Mouse (Mus musculus) left cerebral cortex, postnatal 25 days (tissue): ENCODE measurements around the gene Cryba1. TPM values are rescaled to one million over a fixed set of nuclear protein-coding genes. Genes with fewer than 3 reads are reported as not detected.

Experiments
- DNase-seq, 2 experiments: peaks; one replicate each; pipeline ENCODE4 v3.0.0; 2022; ENCODE audit warnings: low spot score in 2 of 2, mixed read lengths in 1 of 2
- intact Hi-C: fragments of 180-260 bp; cut with DNase I; formaldehyde crosslinking; loops from one replicate; pipeline ENCODE4 v1.15.1; 2025
- total RNA-seq, 2 experiments: library from RNA; stranded (reverse); gene quantifications; 2 replicates each; pipeline ENCODE4 v1.2.3; 2021

The Cryba1 gene
- total RNA-seq, 2 experiments from 2014 or later: not detected

DNA sequence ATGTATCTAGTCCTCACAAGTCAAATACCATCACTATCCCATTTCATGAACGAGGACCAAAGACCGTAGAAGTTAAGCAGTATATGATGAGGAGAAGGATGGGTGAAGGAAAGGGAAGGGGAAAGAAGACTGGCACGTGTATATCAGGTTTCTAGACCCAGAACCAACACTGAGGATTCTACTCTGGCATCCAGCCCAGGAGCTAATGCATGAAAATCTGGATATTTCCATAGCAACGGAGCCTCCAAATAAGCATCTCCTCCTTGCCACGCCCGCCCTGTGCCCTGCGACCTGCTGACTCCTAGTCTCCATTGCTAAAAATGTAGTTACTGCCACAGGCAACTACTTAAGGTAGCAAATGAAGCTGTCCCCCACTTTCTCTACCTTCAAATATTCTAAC lies 317 bp downstream of the Cryba1 start:
- intact Hi-C loops: no loop called here
- DNase-seq: no peak

GRCm38 (mm10) chr11:77721389-77721788 lies 3.7 kb downstream of the Cryba1 start:
- intact Hi-C loops: no loop called here
- DNase-seq: no peak

DNA sequence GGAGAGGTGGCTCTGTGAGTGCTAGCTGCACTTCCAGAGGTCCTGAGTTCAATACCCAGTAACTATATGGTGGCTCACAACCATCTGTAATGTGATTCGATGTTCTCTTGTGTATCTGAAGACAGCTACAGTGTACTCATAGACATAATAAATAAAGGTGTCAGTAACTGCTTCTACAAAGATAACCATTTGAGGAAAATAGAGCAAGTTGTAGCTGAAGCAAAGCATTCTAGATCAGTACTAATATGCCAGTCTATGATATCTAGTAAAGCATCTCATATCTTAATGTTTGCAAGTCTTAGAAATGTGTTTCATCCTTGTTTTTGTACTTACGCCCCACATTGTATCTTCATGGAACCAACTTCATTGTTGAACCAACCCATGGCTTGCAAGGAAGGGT lies 6.0 kb downstream of the Cryba1 start:
- no peak for DNase-seq
- intact Hi-C loops: no loop called here

GRCm38 (mm10) chr11:77713736-77714135 lies 11.3 kb downstream of the Cryba1 start:
- no peak for DNase-seq
- intact Hi-C loops: no loop called here

DNA sequence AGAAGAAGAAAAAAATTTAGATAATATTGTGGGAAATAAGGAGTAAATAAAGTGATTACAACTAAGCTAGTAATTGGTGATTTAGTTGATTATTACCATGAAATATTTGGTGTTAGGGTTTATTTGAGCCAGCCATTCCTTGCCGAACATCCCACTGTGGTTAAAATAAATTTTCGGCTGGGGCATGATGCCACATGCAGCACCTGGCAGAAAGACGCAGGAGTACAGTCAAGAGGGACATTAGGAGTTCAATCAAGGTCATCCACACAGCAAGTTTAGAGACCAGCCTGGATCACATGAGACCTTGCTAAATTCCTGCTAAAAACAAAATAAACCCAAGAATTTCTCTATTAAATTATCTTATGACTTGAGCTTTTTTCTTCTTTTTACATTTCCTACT lies 16.0 kb downstream of the Cryba1 start:
- no peak for DNase-seq
- intact Hi-C loops: no loop called here

GRCm38 (mm10) chr11:77705920-77706319 lies 19.2 kb downstream of the Cryba1 start:
- no peak for DNase-seq
- intact Hi-C loops: no loop called here

DNA sequence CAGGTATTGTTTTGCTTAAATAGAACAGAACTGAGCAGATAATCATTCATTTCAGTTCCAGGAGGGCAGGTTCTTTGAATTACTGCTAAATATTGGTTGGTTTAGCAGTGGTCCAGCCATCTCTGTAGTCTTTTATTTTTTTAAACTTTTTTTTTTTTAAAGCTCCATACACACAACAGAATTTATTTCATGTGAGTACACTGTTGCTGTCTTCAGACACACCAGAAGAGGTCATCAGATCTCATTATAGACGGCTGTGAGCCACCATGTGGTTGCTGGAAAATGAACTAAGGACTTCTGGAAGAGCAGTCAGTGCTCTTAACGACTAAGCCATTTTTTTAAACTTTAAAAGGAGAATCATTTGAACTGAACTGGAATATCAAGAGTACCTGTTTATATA lies 27.9 kb downstream of the Cryba1 start:
- DNase-seq: no peak
- intact Hi-C loops: no loop called here

DNA sequence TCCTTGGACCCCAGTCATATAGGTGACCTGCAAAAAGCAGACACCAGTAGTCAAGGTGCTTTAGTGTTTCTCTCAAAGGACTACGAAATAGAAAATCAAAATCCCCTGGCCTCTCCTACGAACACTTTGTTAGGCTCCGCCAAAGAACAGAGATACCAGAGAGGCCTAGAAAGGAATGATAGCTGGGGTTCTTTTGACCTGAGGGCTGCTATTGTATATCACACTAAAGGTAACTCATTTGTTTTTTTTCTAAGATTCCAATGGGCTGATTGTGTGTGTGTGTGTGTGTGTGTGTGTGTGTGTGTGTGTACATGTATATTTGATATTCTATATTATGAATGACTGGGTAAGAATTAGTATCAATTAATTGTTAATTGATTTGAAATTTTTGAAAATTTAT lies 32.1 kb downstream of the Cryba1 start:
- intact Hi-C loops: no loop called here
- no peak for DNase-seq

DNA sequence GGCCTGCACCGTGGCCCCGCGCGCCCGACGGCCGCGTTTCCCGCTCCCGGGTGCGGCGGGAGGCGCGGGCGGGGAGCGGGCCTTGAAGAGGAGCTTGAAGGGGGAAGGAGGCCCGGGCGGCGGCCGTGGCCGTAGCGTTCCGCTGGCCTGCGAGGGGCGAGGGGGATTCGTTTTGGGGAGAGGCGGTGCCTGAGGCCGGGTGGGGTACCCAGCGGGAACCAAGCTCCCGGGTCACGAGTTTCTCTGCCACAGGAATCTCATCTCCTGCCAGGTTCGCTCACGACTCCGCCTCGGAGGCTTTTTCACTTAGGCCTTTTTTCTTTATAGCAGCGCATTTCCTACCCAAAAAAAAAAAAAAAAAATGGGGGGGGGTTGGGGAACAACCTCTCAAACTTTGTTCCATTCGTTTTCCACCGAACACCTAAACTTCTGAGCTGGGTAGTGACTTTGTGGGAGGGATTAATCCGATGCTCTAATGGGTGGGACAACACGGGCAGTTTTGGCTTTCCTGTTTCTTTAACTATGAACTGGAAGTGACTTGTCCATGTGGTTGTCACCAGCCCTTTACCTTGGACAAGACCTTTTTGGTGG lies 37.4 kb downstream of the Cryba1 start:
- intact Hi-C loops: loop anchor here (5.0 kb wide), 1 partner anchor 170 kb away; the partner anchor contains the start of genes Abhd15, Gm10392 and Trp53i13
- DNase-seq: peak; percentile 24 to 31

DNA sequence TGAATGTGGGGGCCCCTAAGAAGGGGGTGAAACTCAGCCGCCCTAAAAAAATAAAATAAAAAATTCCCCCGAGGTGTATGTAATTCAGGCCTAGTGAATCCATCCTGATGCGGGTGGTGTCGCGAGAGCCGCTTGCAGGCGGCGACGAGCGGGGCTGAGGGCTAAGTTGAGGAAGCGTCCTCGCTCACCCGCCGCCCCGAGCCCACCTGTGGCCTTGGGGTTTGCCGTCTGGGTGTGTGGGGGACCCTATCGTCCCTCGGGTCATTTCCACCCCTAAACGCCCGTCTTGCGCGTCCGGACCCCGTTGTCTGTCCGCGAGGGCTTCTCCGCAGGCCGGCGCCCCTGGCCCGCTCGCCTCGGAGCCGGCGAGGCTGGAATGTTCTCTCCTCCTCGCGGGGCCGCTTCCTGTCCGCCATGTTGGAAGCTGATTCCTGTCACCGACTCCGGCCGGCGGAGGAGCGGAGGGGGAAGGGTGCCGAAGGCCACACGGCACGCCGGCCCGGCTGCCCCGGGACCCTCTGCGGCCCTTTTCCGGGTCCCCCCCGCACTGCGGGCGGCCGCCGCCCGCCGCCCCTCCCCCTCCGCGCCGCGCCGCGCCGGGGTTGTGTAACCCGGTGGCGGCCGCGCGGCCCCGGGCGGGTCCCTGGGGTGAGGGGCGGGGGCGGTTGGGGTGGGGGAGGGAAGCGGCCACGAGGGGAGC lies 38.1 kb downstream of the Cryba1 start:
- intact Hi-C loops: loop anchor here (5.0 kb wide), 1 partner anchor 170 kb away; the partner anchor contains the start of genes Abhd15, Gm10392 and Trp53i13
- peak; percentile 34 to 58 for DNase-seq

DNA sequence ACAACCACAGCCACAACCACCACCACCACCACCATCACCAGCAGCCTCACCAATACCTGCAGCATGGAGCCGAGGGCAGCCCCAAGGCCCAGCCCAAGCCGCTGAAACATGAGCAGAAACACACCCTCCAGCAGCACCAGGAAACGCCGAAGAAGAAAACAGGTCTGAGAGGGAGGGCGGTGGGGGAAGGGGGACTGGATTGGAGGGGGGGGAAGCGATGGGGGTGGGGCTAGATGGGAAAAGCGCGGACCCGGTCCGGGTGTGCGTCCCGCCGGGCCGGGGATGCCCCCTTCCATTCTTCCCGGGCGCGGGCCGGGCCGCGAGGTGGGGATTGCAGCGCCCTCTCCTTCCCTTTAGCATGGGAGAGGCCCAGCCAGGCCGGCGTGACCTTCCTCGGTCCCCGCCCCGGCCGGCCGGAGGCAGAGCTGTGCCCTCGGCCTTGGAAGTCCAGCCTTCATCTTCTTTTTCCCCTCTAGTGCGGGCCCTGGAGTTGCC lies 38.7 kb downstream of the Cryba1 start:
- DNase-seq: peak in 1 of 2 experiments; percentile 23
- intact Hi-C loops: loop anchor here (5.0 kb wide), 1 partner anchor 169 kb away; the partner anchor contains the start of genes Abhd15, Gm10392 and Trp53i13

DNA sequence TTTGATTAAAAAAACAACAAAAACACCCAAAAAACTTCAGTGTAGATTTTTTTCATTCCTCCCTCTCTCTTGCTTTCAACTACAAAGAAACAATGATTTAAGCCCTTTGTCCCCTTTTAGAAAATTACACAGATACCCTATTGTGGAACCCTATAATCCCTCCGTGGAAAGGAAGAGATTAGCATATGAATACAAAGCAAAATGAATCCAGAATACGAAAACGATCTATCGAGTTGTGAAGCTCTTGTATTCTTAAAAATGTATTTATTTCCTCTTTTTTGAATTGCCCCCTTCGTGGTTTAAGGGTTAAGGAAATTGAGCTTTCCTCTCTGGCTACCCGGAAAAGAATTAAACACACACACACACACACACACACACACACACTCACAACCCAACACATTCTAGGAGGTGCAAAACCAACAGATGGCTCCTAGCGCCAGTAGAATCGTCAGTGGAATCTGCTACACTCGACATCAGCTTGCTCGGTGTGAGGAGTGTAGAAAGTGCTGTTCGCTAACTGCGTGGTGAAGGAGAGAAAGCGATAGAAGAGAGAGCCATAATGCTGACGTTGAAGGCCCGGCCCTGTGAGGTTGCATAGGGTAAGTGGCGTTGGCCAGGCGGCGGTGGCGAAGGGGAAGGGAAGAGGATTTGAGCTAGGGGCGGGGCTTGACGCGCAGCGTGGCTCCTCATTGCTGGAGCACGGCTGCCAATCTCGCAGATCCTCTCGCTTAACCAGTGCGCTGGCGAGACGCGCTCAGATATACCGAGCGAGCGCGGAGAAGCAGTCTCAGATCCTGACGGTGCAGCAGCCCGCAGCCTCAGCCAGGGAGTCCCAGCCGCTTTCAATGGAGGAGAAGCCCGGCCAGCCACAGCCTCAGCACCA lies 39.5 kb downstream of the Cryba1 start, which contains the start of gene Nufip2:
Gene Nufip2, plus strand, starts transcription at position 773 of the 883 bp plus-strand sequence.
- intact Hi-C loops: loop anchor here (5.0 kb wide), 1 partner anchor 168 kb away; the partner anchor contains the start of genes Abhd15, Gm10392 and Trp53i13
- peak; percentile 100 for DNase-seq

DNA sequence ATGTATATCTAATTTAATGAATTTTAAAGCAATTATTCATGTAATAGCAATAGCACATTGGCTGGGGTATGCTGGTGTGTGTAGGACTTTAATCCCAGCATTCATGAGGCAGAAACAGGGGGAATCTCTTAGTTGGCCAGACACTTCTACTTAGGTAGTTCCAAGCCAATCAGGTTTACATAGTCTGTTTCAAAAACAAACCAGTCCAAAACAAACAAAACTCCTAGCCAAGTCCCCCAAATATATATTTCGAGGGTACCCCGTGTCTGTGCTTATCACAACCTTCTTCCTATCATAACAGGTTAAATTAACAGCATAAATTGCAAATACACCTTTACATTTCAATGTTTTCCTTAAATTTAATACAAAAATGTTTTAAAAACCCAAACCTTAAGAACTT lies 40.2 kb downstream of the Cryba1 start:
- intact Hi-C loops: loop anchor here (5.0 kb wide), 1 partner anchor 168 kb away; the partner anchor contains the start of genes Abhd15, Gm10392 and Trp53i13
- DNase-seq: no peak

GRCm38 (mm10) chr11:77680018-77680417 lies 45.1 kb downstream of the Cryba1 start:
- intact Hi-C loops: no loop called here
- no peak for DNase-seq

DNA sequence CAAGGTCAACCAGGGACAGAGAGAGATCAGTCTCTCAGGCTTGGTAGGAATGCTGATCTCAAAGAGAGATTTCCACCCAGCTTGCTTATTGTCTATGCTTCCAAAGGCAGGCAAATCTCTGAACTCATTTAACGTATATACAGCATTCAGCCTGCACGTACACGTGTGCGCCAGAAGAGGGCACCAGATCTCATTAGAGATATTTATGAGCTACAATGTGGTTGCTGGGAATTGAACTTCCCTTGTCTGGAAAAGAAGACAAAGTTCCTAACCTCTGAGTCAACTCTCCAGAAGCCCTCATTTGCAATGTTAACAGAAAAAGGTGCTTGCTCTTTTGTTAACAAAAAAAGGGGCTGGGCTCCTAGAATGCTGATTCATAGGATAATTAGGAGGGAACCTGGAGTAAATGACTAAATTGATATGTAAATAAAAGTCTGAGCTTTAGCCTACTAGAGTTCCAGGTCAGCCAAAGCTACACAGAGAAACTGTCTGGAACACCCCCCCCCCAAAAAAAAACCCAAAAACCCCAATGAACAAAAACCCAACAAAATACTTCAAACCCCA lies 51.6 kb downstream of the Cryba1 start:
- DNase-seq: no peak
- intact Hi-C loops: no loop called here

GRCm38 (mm10) chr11:77672746-77673145 lies 52.3 kb downstream of the Cryba1 start:
- no peak for DNase-seq
- intact Hi-C loops: no loop called here
